Mouse (Mus musculus) intestine, embryonic 14.5 days (tissue): ENCODE results near the gene Xrra1. TPM values are rescaled to one million over a fixed set of nuclear protein-coding genes. Genes with fewer than 3 reads are reported as not detected.
"Not testable (repeated sequence)": the region's sequence is repeated elsewhere in the genome, so short reads cannot be mapped to it uniquely, and the experiment has no call there.

Source experiments
- ATAC-seq: fragments of 200-750 bp; cut with Nextera tagmentation; replicated peaks from 2 replicates; pipeline ENCODE4 v1.8.0; 2017; ENCODE audit warnings: low read depth, moderate number of reproducible peaks, moderate TSS enrichment, moderate library complexity; ENCODE audit not compliant: low FRiP score, low TSS enrichment
- DNase-seq: peaks from one replicate; pipeline ENCODE4 v3.0.0-alpha.2; 2018; ENCODE audit warnings: low spot score
- H3K27ac ChIP-seq: fragments of 300-500 bp; sonication (generic); 2 replicates; pipeline ENCODE4 v1.5.1; 2014; ENCODE audit warnings: low read depth, mild to moderate bottlenecking, control low read depth
- H3K27me3 ChIP-seq: fragments of 300-500 bp; sonication (generic); replicated peaks from 2 replicates; pipeline ENCODE4 v1.6.1; 2014; ENCODE audit warnings: low read length, control low read depth; ENCODE audit not compliant: control insufficient read depth, insufficient read depth
- H3K36me3 ChIP-seq: fragments of 300-500 bp; sonication (generic); 2 replicates; pipeline ENCODE4 v1.6.1; 2014; ENCODE audit warnings: low read length, control low read depth; ENCODE audit not compliant: control insufficient read depth, insufficient read depth
- H3K4me1 ChIP-seq: fragments of 300-500 bp; sonication (generic); replicated peaks from 2 replicates; pipeline ENCODE4 v1.6.1; 2014; ENCODE audit warnings: low read length, control low read depth, mixed read lengths; ENCODE audit not compliant: control insufficient read depth, insufficient read depth
- H3K4me2 ChIP-seq: fragments of 300-500 bp; sonication (generic); 2 replicates; pipeline ENCODE4 v1.6.1; 2014; ENCODE audit warnings: low read length
- H3K4me3 ChIP-seq: fragments of 300-500 bp; sonication (generic); 2 replicates; pipeline ENCODE4 v1.5.1; 2014; ENCODE audit warnings: low read depth, low read length, control low read depth, mixed read lengths
- H3K9ac ChIP-seq: fragments of 300-500 bp; sonication (generic); 2 replicates; pipeline ENCODE4 v1.6.1; 2014; ENCODE audit warnings: mild to moderate bottlenecking, low read length
- H3K9me3 ChIP-seq: fragments of 300-500 bp; sonication (generic); 2 replicates; pipeline ENCODE4 v1.6.1; 2016; ENCODE audit warnings: low read length, control low read depth; ENCODE audit not compliant: control insufficient read depth
- WGBS: fragments of 180-500 bp; shearing (Covaris S2); extraction: QIAGEN DNeasy Blood & Tissue Kit; methylation state at CpG from one replicate; pipeline ENCODE4 v1.1.7; 2014; 5-methylcytosine and 5-hydroxymethylcytosine counted together
- polyA plus RNA-seq: library from polyadenylated mRNA; unstranded; fragments of >200 nt; fragmentation: Nextera tagmentation; extraction: Ambion mirVana; gene quantifications from 2 replicates; pipeline ENCODE4 v1.2.1, GENCODE M21; 2014

Xrra1 gene
- 0.27 and 0.31 TPM in 2 replicates for polyA plus RNA-seq

DNA sequence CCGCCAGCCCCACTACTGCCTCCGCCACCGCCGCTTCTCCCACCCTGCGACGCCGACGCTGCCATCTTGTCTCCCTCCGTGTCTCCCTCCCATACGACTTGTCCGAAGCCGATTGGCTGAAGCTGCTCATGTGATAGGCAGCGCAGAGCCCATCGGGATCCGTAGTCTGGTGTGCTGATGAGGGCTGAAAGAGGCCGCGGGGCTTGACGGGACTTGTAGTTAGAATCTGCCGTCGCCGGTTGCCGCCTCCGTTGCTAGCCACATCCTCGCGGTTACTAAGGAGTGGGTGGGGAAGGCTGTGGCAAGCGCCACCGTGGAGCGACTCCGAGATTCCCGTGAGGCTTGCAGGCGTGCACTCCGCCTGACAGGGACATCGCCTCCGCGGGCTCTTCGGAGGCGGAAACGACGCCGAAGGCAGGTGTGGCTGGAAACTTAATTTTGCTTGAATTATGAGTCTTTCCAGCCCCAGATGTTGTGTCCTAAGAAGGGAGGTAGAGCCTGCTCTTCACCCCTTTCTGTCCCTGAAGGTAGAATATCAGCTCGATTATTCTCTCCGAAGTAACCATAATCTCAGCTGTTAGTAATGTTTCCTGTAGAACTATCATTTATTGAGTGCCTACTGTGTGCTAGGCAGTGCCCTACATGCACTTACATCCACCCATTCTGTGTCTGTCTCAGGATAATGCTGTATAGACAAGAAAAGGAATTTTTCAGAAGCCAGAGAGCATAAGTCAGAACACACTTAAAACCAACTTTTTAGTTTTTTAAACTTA is at the start of gene Xrra1:
Gene Xrra1 (plus strand): TSS at position 304 of the 773 bp plus-strand sequence.
- DNase-seq (peak; percentile 94), ATAC-seq (peak; percentile 99)
- WGBS: under 1% methylated on average over 42 of the region's 42 CpGs
- Histone ChIP-seq H3K27ac (peak within 1 kb of the TSS; percentile 57), H3K4me1 (peaks cover 8% of the 10 kb centered on the region), H3K27me3 (no peaks in the 10 kb centered on the region), H3K36me3 (peaks cover 22% of the 10 kb centered on the region), H3K9me3 (no peaks in the 10 kb centered on the region), H3K4me2 (peak within 1 kb of the TSS; percentile 83), H3K4me3 (peak within 1 kb of the TSS; percentile 88), H3K9ac (peak within 1 kb of the TSS; percentile 91)

DNA sequence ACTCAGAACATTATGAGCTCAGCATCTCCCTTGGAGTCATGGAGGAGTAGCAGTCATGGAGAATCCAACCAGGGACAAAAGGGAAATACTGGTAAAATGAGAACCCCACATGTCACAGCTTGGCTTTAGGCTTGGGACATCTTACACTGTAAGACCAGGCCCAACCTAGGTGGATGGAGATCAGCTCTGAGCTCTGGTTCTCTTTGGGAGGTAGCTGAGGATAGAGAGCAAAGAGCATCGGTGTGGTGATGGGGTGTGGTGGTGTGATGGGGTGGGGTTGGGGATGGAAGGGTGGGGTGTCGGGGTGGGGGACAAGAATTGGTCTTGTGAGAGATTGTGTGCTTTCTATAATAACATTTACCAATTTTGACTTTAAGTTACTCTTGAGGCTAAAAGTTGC is 48.1 kb upstream of the Xrra1 start:
- no peak overlapping the region for H3K9ac ChIP-seq
- DNase-seq (no peak), ATAC-seq (no peak)
- H3K4me2 ChIP-seq: no peak overlapping the region
- no peaks in the 10 kb centered on the region for H3K9me3 ChIP-seq
- 94% methylated on average over 2 of the region's 2 CpGs for WGBS
- no peaks in the 10 kb centered on the region for H3K4me1 ChIP-seq
- H3K27me3 ChIP-seq: no peaks in the 10 kb centered on the region
- peaks cover 8% of the 10 kb centered on the region; the same call in 1 of the 2 replicates for H3K36me3 ChIP-seq
- no peak overlapping the region for H3K4me3 ChIP-seq
- H3K27ac ChIP-seq: no peak overlapping the region

DNA sequence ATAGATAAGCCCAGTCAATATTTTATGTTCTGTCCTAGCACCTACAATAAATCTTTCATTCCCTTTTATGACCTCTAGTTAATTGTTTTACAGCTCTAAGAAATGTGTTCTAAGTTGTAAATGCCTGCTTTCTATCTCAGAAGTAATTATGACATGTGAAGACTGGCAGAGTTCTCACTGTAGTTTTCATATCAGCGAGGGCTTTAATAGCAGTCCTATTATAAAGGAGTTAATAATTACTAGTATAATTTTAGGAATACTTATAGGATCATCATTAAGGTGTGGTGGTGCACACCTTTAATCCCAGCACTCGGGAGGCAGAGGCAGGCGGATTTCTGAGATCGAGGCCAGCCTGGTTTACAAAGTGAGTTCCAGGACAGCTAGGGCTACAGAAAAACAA is 47.3 kb upstream of the Xrra1 start:
- Histone ChIP-seq H3K9ac (no peak overlapping the region), H3K27me3 (no peaks in the 10 kb centered on the region), H3K9me3 (no peaks in the 10 kb centered on the region), H3K4me3 (no peak overlapping the region), H3K27ac (no peak overlapping the region), H3K4me1 (no peaks in the 10 kb centered on the region), H3K36me3 (peaks cover 8% of the 10 kb centered on the region; the same call in 1 of the 2 replicates), H3K4me2 (no peak overlapping the region)
- no peak for ATAC-seq
- no peak for DNase-seq
- 72% methylated on average over 4 of the region's 4 CpGs for WGBS

DNA sequence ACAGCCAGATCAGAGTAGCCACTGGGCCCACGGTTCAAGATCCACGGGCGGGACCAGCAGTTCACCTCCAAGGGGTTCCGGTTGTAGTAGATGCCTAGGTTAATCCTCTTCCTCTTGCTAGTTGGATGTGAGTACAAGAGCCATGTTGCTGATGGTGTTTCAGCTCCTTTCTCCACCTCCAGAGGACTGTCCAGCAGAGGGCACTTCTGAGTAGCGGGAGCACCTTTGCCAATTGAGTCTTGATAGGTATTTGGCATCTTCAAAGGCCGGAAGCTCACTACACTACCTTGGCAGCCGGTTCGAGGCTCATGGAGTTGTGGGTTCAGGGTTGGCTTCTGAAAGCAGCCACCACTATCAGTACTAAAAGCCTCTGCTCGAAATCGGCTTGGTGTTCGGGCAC is 45.5 kb upstream of the Xrra1 start:
- Histone ChIP-seq H3K4me3 (no peak overlapping the region), H3K9ac (no peak overlapping the region), H3K9me3 (no peaks in the 10 kb centered on the region), H3K27ac (no peak overlapping the region), H3K27me3 (no peaks in the 10 kb centered on the region), H3K36me3 (peaks cover 8% of the 10 kb centered on the region; the same call in 1 of the 2 replicates), H3K4me1 (no peaks in the 10 kb centered on the region), H3K4me2 (no peak overlapping the region)
- DNase-seq (no peak), ATAC-seq (no peak)
- WGBS: 93% methylated on average over 11 of the region's 11 CpGs

DNA sequence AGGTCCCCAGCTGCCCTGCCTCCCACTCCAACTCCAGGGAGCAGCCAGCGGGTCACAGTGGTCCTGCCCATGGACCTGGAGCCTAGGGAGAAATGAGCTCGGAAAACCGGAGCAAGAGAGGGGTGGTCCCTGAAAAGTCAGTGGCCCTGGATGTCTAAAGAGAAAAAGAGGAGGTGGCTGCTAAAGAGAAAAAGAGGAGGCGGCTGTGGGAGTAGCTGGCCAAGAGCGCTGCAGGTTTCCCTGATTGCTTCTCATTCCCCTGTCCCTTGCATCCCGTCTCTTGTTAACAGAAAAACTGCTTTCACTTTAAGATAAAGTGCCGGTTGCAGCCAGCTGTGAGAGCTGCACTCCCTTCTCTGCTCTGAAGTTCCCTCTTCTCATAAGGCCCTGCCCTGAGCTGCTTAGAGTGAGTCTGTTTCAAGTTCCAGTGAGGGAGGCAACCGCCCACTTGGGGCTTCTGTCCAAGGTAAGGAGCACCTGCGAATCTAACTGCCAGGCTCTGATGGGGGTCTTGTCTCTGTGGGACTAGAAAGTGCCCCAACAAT is 40.7 kb upstream of the Xrra1 start:
- not testable (repeated sequence) for H3K4me2 ChIP-seq, H3K9me3 ChIP-seq, H3K4me3 ChIP-seq, H3K4me1 ChIP-seq, DNase-seq, H3K27me3 ChIP-seq, ATAC-seq, H3K36me3 ChIP-seq, H3K27ac ChIP-seq
- WGBS: 17% methylated on average over 9 of the region's 9 CpGs
- H3K9ac ChIP-seq: 0 out of 2 replicates have a peak overlapping the region, but pooled peaks have one; percentile 10

DNA sequence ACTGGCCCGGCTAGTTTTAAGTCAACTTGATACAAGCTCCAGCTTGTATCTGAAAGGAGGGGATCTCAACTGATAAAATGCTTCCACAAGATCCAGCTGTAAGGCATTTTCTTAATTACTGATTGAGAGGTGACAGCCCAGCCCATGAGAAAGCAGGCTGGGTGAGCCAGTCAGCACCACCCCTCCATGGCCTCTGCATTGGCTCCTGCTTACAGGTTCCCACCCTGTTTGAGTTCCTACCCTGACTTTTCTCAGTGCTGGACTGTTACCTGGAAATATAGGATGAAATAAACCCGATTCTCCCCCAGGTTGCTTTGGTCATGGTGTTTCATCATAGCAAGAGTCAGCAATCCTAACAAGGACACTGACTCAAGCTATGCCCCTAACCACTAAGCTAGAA is 37.0 kb upstream of the Xrra1 start:
- Histone ChIP-seq H3K36me3 (no peaks in the 10 kb centered on the region), H3K27ac (no peak overlapping the region), H3K9ac (no peak overlapping the region), H3K4me1 (no peaks in the 10 kb centered on the region), H3K9me3 (no peaks in the 10 kb centered on the region), H3K4me3 (no peak overlapping the region), H3K4me2 (no peak overlapping the region), H3K27me3 (no peaks in the 10 kb centered on the region)
- no peak for DNase-seq
- WGBS: 86% methylated on average over 2 of the region's 2 CpGs
- ATAC-seq: no peak

DNA sequence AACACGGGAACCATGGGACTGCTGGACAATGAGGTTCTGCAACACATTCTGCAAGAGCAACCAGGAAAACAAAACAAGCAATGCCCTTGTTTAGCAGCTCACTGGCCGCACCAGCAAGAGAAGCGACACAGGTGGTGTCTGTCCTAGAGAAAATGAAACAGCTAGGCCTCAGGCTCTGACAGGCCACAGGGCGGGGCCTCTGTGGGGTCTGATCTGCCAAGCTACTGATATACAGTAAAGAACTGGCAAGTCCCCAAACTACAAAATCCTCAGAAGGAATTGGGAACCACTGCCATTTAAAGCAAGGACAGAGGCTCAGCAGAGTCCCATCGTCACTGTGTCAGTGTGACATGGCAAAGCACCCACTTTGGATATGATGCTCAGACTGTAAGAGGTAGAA is 36.5 kb upstream of the Xrra1 start:
- DNase-seq (no peak), ATAC-seq (no peak)
- Histone ChIP-seq H3K4me2 (no peak overlapping the region), H3K4me3 (no peak overlapping the region), H3K9ac (no peak overlapping the region), H3K36me3 (no peaks in the 10 kb centered on the region), H3K27me3 (no peaks in the 10 kb centered on the region), H3K9me3 (no peaks in the 10 kb centered on the region), H3K27ac (no peak overlapping the region), H3K4me1 (no peaks in the 10 kb centered on the region)
- WGBS: 82% methylated on average over 5 of the region's 5 CpGs

DNA sequence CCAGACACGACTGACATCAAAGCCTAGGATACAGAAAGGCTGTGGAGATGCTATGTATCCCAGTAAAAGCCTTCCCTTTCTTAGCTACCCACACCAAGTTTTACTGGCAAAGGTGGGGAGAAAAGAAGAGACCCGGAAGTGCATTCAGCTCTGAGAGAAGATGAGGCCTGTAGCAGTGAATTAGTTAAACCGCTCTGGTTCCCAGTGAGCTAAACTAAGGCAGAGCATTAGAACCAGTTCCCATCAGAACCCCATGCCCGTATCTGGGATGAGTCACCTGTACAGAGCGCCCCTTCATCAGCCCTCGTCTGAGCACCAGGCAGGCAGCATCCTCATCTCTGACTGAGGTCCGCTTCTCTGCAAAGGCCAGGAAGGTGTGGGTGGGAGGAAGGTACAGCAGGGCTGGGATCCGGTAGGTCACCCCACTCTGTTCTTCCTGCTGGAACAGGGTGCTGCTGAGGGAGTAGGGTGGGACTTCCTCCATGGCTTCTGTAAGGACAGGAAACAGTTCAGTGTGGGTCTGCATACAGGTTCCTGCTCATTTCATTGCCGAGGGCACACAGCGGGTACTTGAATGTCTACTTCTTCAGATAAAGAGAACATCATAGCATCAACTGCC is 35.8 kb upstream of the Xrra1 start:
- Histone ChIP-seq H3K27me3 (no peaks in the 10 kb centered on the region), H3K27ac (no peak overlapping the region), H3K36me3 (no peaks in the 10 kb centered on the region), H3K4me3 (no peak overlapping the region), H3K4me2 (no peak overlapping the region), H3K9me3 (no peaks in the 10 kb centered on the region), H3K9ac (no peak overlapping the region), H3K4me1 (no peaks in the 10 kb centered on the region)
- 91% methylated on average over 10 of the region's 10 CpGs for WGBS
- DNase-seq (no peak), ATAC-seq (no peak)
